Mouse (Mus musculus) kidney, adult 2 months (tissue): Measurements from ENCODE around the gene Nat8f2. TPM values are rescaled to one million over a fixed set of nuclear protein-coding genes. Genes with fewer than 3 reads are reported as not detected.

Source experiments
- DNase-seq: peaks from one replicate; pipeline ENCODE4 v3.0.0; 2021
- H3K27ac ChIP-seq: fragments of 200-500 bp; 2 replicates; pipeline ENCODE4 v1.5.1; 2012; ENCODE audit warnings: low read depth, low read length, control low read depth, inconsistent platforms; ENCODE audit not compliant: insufficient read depth
- H3K27me3 ChIP-seq: fragments of 200-500 bp; replicated peaks from 2 replicates; pipeline ENCODE4 v1.6.1; 2012; ENCODE audit warnings: mild to moderate bottlenecking, moderate library complexity, low read length, inconsistent platforms; ENCODE audit not compliant: control insufficient read depth, insufficient read depth
- H3K36me3 ChIP-seq: fragments of 200-500 bp; 2 replicates; pipeline ENCODE4 v1.6.1; 2012; ENCODE audit warnings: mild to moderate bottlenecking, moderate library complexity, low read length, inconsistent platforms; ENCODE audit not compliant: control insufficient read depth, insufficient read depth
- H3K4me1 ChIP-seq: fragments of 200-500 bp; 2 replicates; pipeline ENCODE4 v1.6.1; 2011; ENCODE audit warnings: low read length; ENCODE audit not compliant: control insufficient read depth, insufficient read depth
- H3K4me3 ChIP-seq: fragments of 200-500 bp; 2 replicates; pipeline ENCODE4 v1.5.1; 2011; ENCODE audit warnings: mild to moderate bottlenecking, low read depth, low read length, control low read depth; ENCODE audit not compliant: insufficient read depth
- CTCF ChIP-seq: fragments of 200-500 bp; conservative IDR thresholded peaks from 2 replicates; pipeline ENCODE4 v1.5.1; 2011; ENCODE audit warnings: low read depth, mild to moderate bottlenecking, control low read depth, low read length, moderate library complexity, mixed read lengths; ENCODE audit not compliant: insufficient read depth, insufficient read length
- POLR2A ChIP-seq: fragments of 200-500 bp; IDR thresholded peaks from one replicate; pipeline ENCODE4 v1.6.1; 2011; ENCODE audit warnings: low read depth, low read length, control low read depth
- WGBS: fragments of 180-500 bp; shearing (Covaris S2); methylation state at CpG from one replicate; pipeline ENCODE4 v1.1.7; 2018; 5-methylcytosine and 5-hydroxymethylcytosine counted together
- polyA plus RNA-seq: library from polyadenylated mRNA; depleted of rRNA; stranded (reverse); fragments of >200 nt; gene quantifications from 2 replicates; pipeline ENCODE4 v1.2.3, GENCODE M21; 2012

Nat8f2 gene
- polyA plus RNA-seq, 1 experiment = 5.7 TPM

DNA sequence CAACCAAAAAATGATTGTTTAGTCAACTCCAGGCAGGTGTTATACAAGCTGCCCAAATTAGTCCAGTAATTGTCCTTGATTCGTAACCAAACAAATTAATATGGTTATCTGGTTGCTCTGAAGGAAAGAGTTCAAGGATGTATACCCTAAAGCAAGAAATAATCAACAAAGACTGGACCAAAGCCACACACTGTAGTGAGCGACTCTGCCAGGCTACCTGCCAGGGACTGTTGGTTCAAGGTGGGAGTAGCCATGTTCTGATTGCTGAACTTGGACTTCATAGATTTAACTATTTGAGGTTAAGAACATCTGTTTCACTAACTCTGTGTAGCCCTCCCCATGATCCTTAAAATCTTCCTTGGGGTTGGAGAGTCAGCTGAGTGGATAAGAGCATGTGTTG lies 5.8 kb downstream of the Nat8f2 start:
- Histone ChIP-seq H3K4me1 (peaks cover 11% of the 10 kb centered on the region), H3K27me3 (no peaks in the 10 kb centered on the region), H3K36me3 (no peaks in the 10 kb centered on the region), H3K27ac (no peak overlapping the region), H3K4me3 (no peak overlapping the region)
- TF ChIP-seq POLR2A (no peak), CTCF (no peak)
- no peak for DNase-seq
- WGBS = 54% methylated on average over 2 of the region's 2 CpGs

DNA sequence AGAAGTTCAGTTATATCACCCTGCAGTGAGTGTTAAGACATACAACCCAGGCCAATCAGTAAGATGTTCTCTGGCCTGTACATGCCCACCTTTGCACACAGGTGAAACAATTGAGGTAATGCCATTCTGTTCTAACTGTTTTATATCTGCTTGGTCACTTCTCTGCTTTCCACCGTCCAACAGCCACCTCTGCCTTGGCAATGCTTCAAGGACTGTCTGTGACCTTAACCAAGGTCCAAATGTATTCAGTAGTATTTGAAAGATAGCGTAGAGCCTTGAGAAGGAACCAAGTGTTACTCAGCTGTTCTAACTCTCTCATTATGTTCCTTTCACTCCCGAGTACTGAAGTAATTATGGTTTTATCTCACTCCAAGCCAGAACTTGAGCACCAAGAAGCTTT lies 6.4 kb downstream of the Nat8f2 start:
- TF ChIP-seq POLR2A = no peak
- no peak for TF ChIP-seq CTCF
- DNase-seq = peak; percentile 81
- Histone ChIP-seq H3K4me3 (no peak overlapping the region), H3K27ac (no peak overlapping the region), H3K4me1 (peaks cover 8% of the 10 kb centered on the region; the same call in 1 of the 2 replicates), H3K36me3 (no peaks in the 10 kb centered on the region), H3K27me3 (no peaks in the 10 kb centered on the region)
- 27% methylated on average over 3 of the region's 3 CpGs for WGBS

DNA sequence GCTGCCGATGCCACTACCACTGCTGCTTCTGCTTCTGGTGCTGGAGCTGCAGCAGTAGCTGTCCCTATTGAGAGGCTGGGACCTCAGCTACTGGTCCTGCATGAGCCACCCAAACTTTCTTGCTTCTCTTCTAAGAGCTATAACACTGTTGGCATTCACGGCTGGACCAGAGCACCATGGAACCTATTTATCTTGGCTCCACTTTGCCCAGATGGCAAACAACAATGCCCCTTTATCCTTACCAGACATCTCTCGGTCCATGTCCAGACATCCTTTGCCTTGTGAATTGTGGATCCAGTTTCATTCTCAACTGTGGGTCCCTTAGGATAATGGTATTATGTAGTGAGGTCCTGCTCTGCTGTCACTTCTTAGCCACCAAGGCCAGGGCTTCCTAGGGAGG lies 7.7 kb downstream of the Nat8f2 start:
- peak; percentile 47 for DNase-seq
- no peaks in the 10 kb centered on the region for H3K36me3 ChIP-seq
- no peak overlapping the region for H3K27ac ChIP-seq
- H3K4me3 ChIP-seq = no peak overlapping the region
- TF ChIP-seq CTCF (no peak), POLR2A (no peak)
- 82% methylated on average over 3 of the region's 3 CpGs for WGBS
- peaks cover 8% of the 10 kb centered on the region; the same call in 1 of the 2 replicates for H3K4me1 ChIP-seq
- H3K27me3 ChIP-seq = no peaks in the 10 kb centered on the region

DNA sequence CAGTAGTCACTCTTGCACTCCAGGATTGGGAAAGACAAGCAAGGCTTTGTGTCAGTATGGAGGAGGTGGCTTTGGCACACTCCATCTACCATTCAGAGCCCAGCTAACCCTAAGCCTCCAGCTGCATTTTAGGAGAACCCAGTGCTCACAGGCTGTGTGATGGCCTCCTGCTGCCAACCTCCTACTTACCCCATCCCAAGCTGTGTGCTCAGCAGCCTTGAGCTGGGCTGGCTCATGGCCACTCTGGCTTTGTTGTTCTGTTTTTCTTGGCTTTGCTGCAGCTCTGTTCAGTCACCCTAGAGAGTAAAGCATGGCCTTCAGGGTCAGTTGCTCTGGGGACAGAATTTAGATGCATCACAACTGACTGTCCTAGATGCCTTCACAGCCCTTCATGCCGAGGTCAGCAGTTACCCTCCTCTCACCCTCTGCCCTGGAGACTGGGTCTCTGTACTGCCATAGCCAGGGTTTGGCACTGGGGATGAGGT lies 12.7 kb downstream of the Nat8f2 start:
- no peak overlapping the region for H3K27ac ChIP-seq
- no peaks in the 10 kb centered on the region for H3K27me3 ChIP-seq
- H3K36me3 ChIP-seq = no peaks in the 10 kb centered on the region
- 34% methylated on average over 1 of the region's 1 CpGs for WGBS
- no peak overlapping the region for H3K4me3 ChIP-seq
- H3K4me1 ChIP-seq = peaks cover 5% of the 10 kb centered on the region; the same call in 1 of the 2 replicates
- DNase-seq = peak; percentile 91
- TF ChIP-seq CTCF (no peak), POLR2A (no peak)

DNA sequence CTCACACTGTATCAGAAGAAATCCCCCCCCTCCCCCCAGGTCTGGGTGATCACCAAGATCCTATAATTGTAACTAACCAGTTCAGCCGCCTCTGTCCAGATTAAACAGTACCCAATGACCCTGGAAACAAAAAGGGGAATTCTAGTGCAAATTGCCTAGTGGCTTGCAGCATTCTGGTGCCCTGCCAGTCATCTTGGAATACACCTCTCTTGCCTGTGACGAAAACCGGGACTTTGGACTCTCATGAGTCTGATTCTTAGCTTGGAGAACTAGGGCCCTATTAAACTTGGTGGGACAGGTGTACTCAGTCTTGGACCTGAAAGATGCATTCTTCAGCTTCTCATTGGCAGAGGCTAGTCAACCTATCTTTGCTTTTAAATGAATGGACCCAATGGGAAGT lies 15.5 kb downstream of the Nat8f2 start:
- peak; percentile 92 for DNase-seq
- H3K4me1 ChIP-seq = peaks cover 9% of the 10 kb centered on the region; the same call in 1 of the 2 replicates
- 29% methylated on average over 3 of the region's 3 CpGs for WGBS
- H3K27ac ChIP-seq = no peak overlapping the region
- no peaks in the 10 kb centered on the region for H3K36me3 ChIP-seq
- no peak overlapping the region for H3K4me3 ChIP-seq
- TF ChIP-seq POLR2A = no peak
- H3K27me3 ChIP-seq = no peaks in the 10 kb centered on the region

DNA sequence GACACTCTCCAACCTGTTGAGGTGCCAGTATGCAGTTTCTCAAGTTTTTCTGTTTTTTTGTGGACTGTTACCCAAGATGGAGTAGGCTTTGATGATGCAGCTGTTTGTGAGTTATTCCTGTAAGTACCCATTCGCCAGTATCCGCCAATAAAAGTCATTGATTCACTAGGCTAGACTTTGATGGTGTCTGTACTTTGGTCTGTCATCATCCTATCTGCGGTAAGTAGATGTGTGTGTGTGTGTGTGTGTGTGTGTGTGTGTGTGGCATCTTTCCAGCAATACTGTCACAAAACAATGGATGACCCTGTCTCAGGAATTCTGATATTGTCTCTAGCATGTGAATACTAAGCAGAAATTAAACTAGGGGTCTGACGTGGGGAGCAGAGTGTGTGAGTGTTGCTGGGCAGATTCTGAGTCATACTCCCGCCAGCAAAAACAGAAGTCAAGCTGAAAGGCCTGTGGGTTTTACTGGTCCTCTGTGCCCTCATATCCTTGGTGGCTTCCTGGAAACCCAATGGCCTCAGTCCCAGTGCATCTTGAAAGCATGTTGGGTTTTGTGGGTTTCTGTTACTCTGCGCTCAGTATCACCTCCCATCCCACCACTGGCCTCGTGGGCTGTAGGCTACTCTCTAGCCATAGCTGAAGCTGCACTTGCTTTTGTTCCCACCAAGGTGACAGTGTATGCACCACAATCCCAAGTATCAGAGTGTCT lies 17.7 kb downstream of the Nat8f2 start:
- H3K4me3 ChIP-seq = no peak overlapping the region
- no peaks in the 10 kb centered on the region for H3K27me3 ChIP-seq
- 76% methylated on average over 7 of the region's 7 CpGs for WGBS
- no peak for TF ChIP-seq POLR2A
- peak; percentile 58 for DNase-seq
- H3K4me1 ChIP-seq = peaks cover 9% of the 10 kb centered on the region; the same call in 1 of the 2 replicates
- no peak overlapping the region for H3K27ac ChIP-seq
- no peaks in the 10 kb centered on the region for H3K36me3 ChIP-seq

DNA sequence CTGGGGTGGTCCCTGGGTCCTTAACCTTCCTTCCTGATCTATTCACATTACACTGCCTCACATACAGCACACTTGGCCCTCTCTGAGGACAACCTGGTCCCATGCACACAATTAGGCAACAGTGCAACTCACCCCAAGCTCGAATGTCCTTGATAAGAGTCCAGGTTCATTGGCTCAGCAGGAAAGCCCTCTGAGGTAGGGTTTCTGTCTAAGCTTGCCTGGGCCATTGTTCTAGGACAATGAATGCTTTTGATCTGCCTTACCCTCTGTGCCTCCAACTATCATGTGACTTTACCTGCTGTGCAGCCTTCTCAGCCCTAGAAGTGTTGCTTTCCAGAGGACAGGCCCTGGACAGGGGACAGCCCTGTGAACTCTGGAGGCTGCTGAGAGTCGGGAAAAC lies 19.7 kb downstream of the Nat8f2 start:
- WGBS = 45% methylated on average over 2 of the region's 2 CpGs
- Histone ChIP-seq H3K36me3 (no peaks in the 10 kb centered on the region), H3K4me1 (peaks cover 6% of the 10 kb centered on the region; the same call in 1 of the 2 replicates), H3K27ac (no peak overlapping the region), H3K27me3 (no peaks in the 10 kb centered on the region), H3K4me3 (no peak overlapping the region)
- TF ChIP-seq CTCF (no peak), POLR2A (no peak)
- DNase-seq = no peak

DNA sequence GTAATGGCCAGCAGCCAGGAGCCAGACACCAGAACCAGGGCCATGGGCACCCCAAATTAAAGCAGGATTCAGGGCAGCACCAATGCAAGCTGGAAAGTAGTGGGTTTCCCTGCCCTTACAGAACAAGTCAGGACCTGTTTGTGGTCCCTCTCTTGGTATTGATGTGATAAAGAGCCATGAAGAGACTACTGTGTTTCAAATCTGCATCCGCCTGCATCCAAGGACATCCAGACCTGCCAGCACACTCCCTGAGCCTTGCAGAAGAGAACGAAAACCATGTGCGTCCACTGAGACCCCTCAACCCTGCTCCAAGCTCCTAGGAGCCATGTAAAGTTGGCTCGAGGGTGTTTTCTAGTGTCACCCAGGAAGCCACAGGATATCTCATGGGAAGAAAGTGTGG lies 20.8 kb downstream of the Nat8f2 start:
- Histone ChIP-seq H3K4me1 (peaks cover 4% of the 10 kb centered on the region; the same call in 1 of the 2 replicates), H3K36me3 (no peaks in the 10 kb centered on the region), H3K4me3 (no peak overlapping the region), H3K27ac (no peak overlapping the region), H3K27me3 (no peaks in the 10 kb centered on the region)
- TF ChIP-seq POLR2A (no peak), CTCF (no peak)
- DNase-seq = no peak
- WGBS = 93% methylated on average over 4 of the region's 4 CpGs
